Mouse (Mus musculus) liver, embryonic 14.5 days (tissue): Measurements from ENCODE around the gene Asb6. TPM values are rescaled to one million over a fixed set of nuclear protein-coding genes. Genes with fewer than 3 reads are reported as not detected.
A peak's percentile ranks its signal among the peaks of the same experiment; 100 is the strongest.

ENCODE experiments used
- ATAC-seq: fragments of 200-750 bp; cut with Nextera tagmentation; 2 replicates; pipeline ENCODE4 v1.8.0; 2017; ENCODE audit warnings: moderate number of reproducible peaks, mild to moderate bottlenecking, moderate library complexity; ENCODE audit not compliant: insufficient read depth
- DNase-seq, 3 experiments: peaks; one replicate each; pipeline ENCODE4 v3.0.0-alpha.2; 2012 to 2013; ENCODE audit warnings: low read depth in 3 of 3, low spot score in 3 of 3
- H3K27ac ChIP-seq: fragments of 300-500 bp; sonication (generic); 2 replicates; pipeline ENCODE4 v1.5.1; 2014; ENCODE audit warnings: moderate library complexity, mild to moderate bottlenecking, control low read depth, inconsistent platforms
- H3K27me3 ChIP-seq: fragments of 300-500 bp; sonication (generic); 2 replicates; pipeline ENCODE4 v1.6.1; 2014; ENCODE audit warnings: mild to moderate bottlenecking, low read length, moderate library complexity; ENCODE audit not compliant: control insufficient read depth, insufficient read depth
- H3K36me3 ChIP-seq: fragments of 300-500 bp; sonication (generic); replicated peaks from 2 replicates; pipeline ENCODE4 v1.6.1; 2014; ENCODE audit warnings: low read depth; ENCODE audit not compliant: control insufficient read depth, insufficient read depth
- H3K4me1 ChIP-seq, 2 experiments: fragments of 200-500 bp in 1 of 2; fragments of 300-500 bp in 1 of 2; sonication (generic) in 1 of 2; replicated peaks; 2 replicates each; pipeline ENCODE4 v1.6.1; 2012 to 2014; ENCODE audit warnings: antibody characterized with exemption in 1 of 2, inconsistent platforms in 1 of 2, low read length in 1 of 2; ENCODE audit not compliant: control insufficient read depth in 2 of 2, insufficient read depth in 2 of 2
- H3K4me2 ChIP-seq: fragments of 300-500 bp; sonication (generic); 2 replicates; pipeline ENCODE4 v1.6.1; 2014; ENCODE audit warnings: low read depth, mild to moderate bottlenecking, control low read depth, moderate library complexity
- H3K4me3 ChIP-seq, 2 experiments: fragments of 200-500 bp in 1 of 2; fragments of 300-500 bp in 1 of 2; sonication (generic) in 1 of 2; 2 replicates each; pipeline ENCODE4 v1.5.1; 2012 to 2014; ENCODE audit warnings: low read depth in 2 of 2, low read length in 2 of 2, mild to moderate bottlenecking in 2 of 2, control low read depth in 1 of 2, inconsistent platforms in 1 of 2, moderate library complexity in 1 of 2; ENCODE audit not compliant: insufficient read depth in 1 of 2
- H3K9ac ChIP-seq: fragments of 300-500 bp; sonication (generic); replicated peaks from 2 replicates; pipeline ENCODE4 v1.6.1; 2014; ENCODE audit warnings: mild to moderate bottlenecking, control low read depth, moderate library complexity
- H3K9me3 ChIP-seq: fragments of 300-500 bp; sonication (generic); 2 replicates; pipeline ENCODE4 v1.6.1; 2016; ENCODE audit warnings: low read length, mixed read lengths; ENCODE audit not compliant: control insufficient read depth
- CTCF ChIP-seq: IDR thresholded peaks from 2 replicates; pipeline ENCODE4 v1.5.1; 2016; ENCODE audit warnings: antibody characterized with exemption, low read depth, control low read depth
- EP300 ChIP-seq: IDR thresholded peaks from 2 replicates; pipeline ENCODE4 v1.6.1; 2016; ENCODE audit warnings: antibody characterized with exemption, low read depth
- WGBS: fragments of 180-500 bp; shearing (Covaris S2); extraction: QIAGEN DNeasy Blood & Tissue Kit; methylation state at CpG from one replicate; pipeline ENCODE4 v1.1.7; 2014; ENCODE audit not compliant: insufficient replicate concordance; 5-methylcytosine and 5-hydroxymethylcytosine counted together
- polyA plus RNA-seq, 2 experiments: library from polyadenylated mRNA; depleted of rRNA in 1 of 2; stranded (reverse) in 1 of 2; unstranded in 1 of 2; fragments of >200 nt; fragmentation: Nextera tagmentation in 1 of 2; extraction: Ambion mirVana in 1 of 2; gene quantifications; 2 replicates each; pipeline versions ENCODE4 v1.2.1 to v1.2.3; 2012 to 2014

The Asb6 gene
- polyA plus RNA-seq, 2 experiments: 25.9 to 27.0 TPM

DNA sequence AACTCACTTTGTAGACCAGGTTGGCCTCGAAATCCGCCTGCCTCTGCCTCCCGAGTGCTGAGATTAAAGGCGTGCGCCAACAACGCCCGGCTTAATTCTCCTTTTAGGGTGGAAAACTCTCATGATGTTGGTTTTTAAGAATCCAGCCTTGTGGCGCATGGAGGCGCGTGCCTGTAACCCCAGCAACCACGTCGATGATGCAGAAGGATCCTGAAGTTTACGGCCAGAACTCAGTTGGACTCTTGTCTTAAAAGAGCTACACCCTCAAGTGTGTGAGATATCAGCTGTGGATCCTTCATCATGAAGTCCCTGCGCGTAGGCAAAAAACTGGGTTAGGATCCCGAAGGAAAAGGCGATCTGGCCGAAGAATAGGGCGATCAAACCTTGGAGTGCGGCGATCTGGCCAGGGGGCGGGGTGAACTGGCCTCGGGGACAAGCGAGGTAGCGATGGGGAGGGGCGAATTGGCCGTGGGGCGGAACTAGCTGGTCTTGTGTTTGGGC lies 22.9 kb downstream of the Asb6 start:
- DNase-seq (no peak), ATAC-seq (peak; percentile 11; the same call in 1 of the 2 replicates)
- Histone ChIP-seq H3K27ac (no peak overlapping the region), H3K4me1 (peaks cover 13 to 14% of the 10 kb centered on the region in 2 experiments), H3K36me3 (no peaks in the 10 kb centered on the region), H3K27me3 (peaks cover 16% of the 10 kb centered on the region), H3K9me3 (no peaks in the 10 kb centered on the region), H3K9ac (peak overlapping the region; percentile 51), H3K4me3 (peak overlapping the region; percentile 58 to 61), H3K4me2 (peak overlapping the region; percentile 86)
- WGBS: 6% methylated on average over 28 of the region's 28 CpGs
- TF ChIP-seq CTCF (0 out of 2 replicates have a peak, but pooled peaks have one; percentile 20), EP300 (no peak)

DNA sequence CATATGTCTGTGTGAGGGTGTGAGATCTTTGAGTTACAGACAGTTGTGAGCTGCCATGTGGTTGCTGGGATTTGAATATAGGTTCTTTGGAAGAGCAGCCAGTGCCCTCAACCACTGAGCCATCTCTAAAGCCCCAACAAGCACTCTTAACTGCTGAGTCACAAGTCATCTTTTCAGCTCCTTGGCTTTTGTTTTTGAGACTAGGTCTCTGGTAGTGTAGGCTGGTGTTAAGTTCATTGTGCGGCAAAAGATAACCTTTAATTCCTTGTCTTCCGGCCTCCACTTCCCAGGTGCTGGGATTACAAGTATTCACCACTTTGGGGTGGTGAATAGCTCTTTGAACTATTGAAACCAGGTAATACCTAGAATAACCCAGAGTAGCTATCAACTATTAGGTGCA lies 24.1 kb downstream of the Asb6 start:
- WGBS: 84% methylated on average over 2 of the region's 2 CpGs
- Histone ChIP-seq H3K4me2 (no peak overlapping the region), H3K9ac (no peak overlapping the region), H3K4me1 (peaks cover 13 to 14% of the 10 kb centered on the region in 2 experiments), H3K36me3 (no peaks in the 10 kb centered on the region), H3K4me3 (no peak overlapping the region), H3K9me3 (no peaks in the 10 kb centered on the region), H3K27ac (no peak overlapping the region), H3K27me3 (peaks cover 28% of the 10 kb centered on the region)
- no peak for ATAC-seq
- DNase-seq: no peak
- TF ChIP-seq CTCF (no peak), EP300 (no peak)

DNA sequence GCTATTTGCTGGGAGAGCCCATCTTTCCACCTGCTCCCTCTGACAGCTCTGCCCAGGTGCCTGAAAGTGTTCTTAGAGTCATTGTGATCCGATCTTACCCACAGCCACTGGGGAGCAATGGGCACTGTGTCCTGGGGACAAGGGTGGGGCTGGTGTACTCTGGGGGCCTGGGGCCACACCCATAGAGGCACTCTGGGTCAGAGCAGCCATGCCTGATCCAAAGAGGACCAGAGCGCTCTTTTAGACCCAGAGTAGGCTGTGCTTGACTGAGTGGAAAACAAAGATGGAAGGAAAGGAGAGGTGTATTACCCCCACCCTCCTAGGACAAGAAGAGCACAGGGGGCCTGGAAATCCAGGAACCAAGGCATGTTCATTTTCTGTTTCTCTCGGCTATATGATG lies 26.5 kb downstream of the Asb6 start, which contains the start of gene 1700001O22Rik:
TSS of gene 1700001O22Rik (minus strand) at position 58 of the 400 bp plus-strand sequence.
- H3K27ac ChIP-seq: no peak within 1 kb of the TSS
- H3K4me3 ChIP-seq: no peak within 1 kb of the TSS
- no peaks in the 10 kb centered on the region for H3K9me3 ChIP-seq
- 68% methylated on average over 3 of the region's 3 CpGs for WGBS
- H3K4me1 ChIP-seq: peaks cover 5 to 11% of the 10 kb centered on the region in 2 experiments
- TF ChIP-seq CTCF: no peak
- TF ChIP-seq EP300: no peak
- H3K9ac ChIP-seq: no peak within 1 kb of the TSS
- ATAC-seq (no peak), DNase-seq (no peak)
- H3K27me3 ChIP-seq: peaks cover 50% of the 10 kb centered on the region
- H3K36me3 ChIP-seq: no peaks in the 10 kb centered on the region
- no peak within 1 kb of the TSS for H3K4me2 ChIP-seq

DNA sequence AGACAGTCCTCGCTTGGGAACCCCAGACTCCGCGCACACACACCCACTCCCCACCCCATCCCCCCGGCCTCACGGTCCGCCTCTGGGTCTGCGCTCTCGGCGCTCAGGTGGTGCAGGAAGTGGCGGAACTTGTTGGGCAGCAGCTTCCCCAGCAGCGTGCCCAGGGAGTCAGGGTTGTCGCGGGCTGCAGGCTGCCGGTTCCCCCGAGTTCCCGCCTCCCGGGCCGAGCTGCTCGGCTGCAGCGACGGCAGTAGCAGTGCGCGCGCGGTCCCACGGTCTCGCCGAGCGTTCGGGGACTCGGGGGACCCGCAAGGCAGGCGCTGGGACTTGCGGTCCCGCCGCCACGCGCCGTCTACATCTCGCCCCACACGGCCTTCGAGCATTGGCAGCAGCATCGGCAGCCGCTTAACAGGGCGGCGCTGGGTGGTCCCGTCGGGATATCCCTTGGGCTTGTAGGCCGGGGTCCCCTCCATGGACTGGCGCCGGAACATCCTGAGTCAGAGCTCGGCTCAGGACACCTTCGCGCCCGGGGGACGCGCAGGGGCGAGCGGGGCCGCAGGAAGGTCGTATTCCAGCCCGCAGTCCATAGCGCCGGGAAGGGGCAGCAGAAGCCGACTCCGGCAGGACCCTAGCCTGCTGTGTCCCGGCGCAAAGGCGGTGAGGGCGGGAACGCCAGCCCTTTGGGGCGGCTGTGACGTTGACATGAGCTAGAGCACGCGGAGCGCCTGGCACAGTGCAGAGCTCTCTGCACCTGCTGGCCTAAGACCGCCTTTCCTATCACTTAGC lies 28.9 kb downstream of the Asb6 start:
- no peaks in the 10 kb centered on the region for H3K4me1 ChIP-seq
- H3K36me3 ChIP-seq: no peaks in the 10 kb centered on the region
- DNase-seq (no peak), ATAC-seq (no peak)
- peak overlapping the region; percentile 8 to 30; a peak in 3 of 4 replicates for H3K4me3 ChIP-seq
- TF ChIP-seq CTCF (no peak), EP300 (no peak)
- no peak overlapping the region for H3K27ac ChIP-seq
- WGBS: 1% methylated on average over 77 of the region's 77 CpGs
- H3K9ac ChIP-seq: no peak overlapping the region
- H3K27me3 ChIP-seq: peaks cover 50% of the 10 kb centered on the region
- H3K4me2 ChIP-seq: peak overlapping the region; percentile 50
- H3K9me3 ChIP-seq: no peaks in the 10 kb centered on the region

DNA sequence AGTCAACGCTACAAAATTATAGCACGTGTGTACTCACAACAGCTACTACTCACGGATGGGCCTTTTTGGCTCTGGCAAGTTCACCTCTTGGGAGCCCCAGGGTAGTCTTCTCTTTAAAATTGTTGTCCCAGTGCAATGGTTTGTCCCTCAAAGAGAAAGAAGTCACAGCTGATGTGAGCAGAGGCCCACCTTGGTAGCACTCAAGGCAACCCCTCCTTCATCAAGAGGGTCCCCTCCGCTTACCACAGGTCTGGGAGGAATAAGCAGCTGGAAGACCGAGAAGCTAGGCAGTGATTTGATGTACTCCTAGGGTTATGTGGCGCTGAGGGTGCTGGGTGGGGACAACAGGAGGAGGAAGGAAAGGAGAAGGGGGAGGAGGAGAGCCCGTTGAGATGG lies 29.5 kb downstream of the Asb6 start:
- ATAC-seq: no peak

More for the DNA sequence above, 29.5 kb downstream of the Asb6 start:
- 23% methylated on average over 7 of the region's 7 CpGs for WGBS
- no peak overlapping the region for H3K27ac ChIP-seq
- peak overlapping the region; percentile 50; the same call in 1 of the 2 replicates for H3K4me2 ChIP-seq
- peaks cover 50% of the 10 kb centered on the region for H3K27me3 ChIP-seq
- no peaks in the 10 kb centered on the region for H3K9me3 ChIP-seq
- DNase-seq: no peak
- no peak for TF ChIP-seq CTCF
- TF ChIP-seq EP300: no peak
- no peak overlapping the region for H3K9ac ChIP-seq
- H3K4me3 ChIP-seq: no peak overlapping the region
- no peaks in the 10 kb centered on the region for H3K4me1 ChIP-seq
- H3K36me3 ChIP-seq: no peaks in the 10 kb centered on the region
